ENCODE assay signal across 10 mouse cellular contexts in genomic region chr8:47286081-47286700, GRCm38 (mm10).
DNase-seq lines count a peak whose midpoint lies in the region; ATAC-seq lines count a peak whose summit lies in the region.
"Had no signal": no experiment of that assay in that cellular context is flagged by ENCODE, and none has a peak within 500 bp of the region (broad histone marks: within the 10 kb centered on the region; RNA-seq: fewer than 3 reads in every experiment).

No protein-coding gene starts in this region.

- H3K27ac ChIP-seq in kidney, embryonic 14.5 days (ENCODE audit: low read depth, low read length) = no peak overlapping the region
- peak overlapping the region; percentile 99 for H3K27ac ChIP-seq in forebrain, embryonic 10.5 days
- H3K27ac ChIP-seq in intestine, embryonic 15.5 days = no peak overlapping the region
- peak overlapping the region; percentile 99 for H3K27ac ChIP-seq in neural tube, embryonic 13.5 days (replicated peaks)

- no peaks in the 10 kb centered on the region for H3K36me3 ChIP-seq in kidney, embryonic 14.5 days (ENCODE audit: control insufficient read depth, insufficient read depth, low read length)
- peaks cover 17% of the 10 kb centered on the region for H3K36me3 ChIP-seq in forebrain, embryonic 10.5 days (replicated peaks)
- no peaks in the 10 kb centered on the region for H3K36me3 ChIP-seq in intestine, embryonic 15.5 days
- H3K36me3 ChIP-seq in neural tube, embryonic 13.5 days = no peaks in the 10 kb centered on the region

- H3K9me3 ChIP-seq in kidney, embryonic 14.5 days (ENCODE audit: control insufficient read depth, low read length) = no peaks in the 10 kb centered on the region
- H3K9me3 ChIP-seq in forebrain, embryonic 10.5 days = no peaks in the 10 kb centered on the region
- no peaks in the 10 kb centered on the region for H3K9me3 ChIP-seq in intestine, embryonic 15.5 days
- no peaks in the 10 kb centered on the region for H3K9me3 ChIP-seq in neural tube, embryonic 13.5 days

- peak overlapping the region; percentile 77; the same call in 1 of the 2 replicates for H3K4me3 ChIP-seq in kidney, embryonic 14.5 days (ENCODE audit: low read length)
- H3K4me3 ChIP-seq in forebrain, embryonic 10.5 days = peak overlapping the region; percentile 94
- H3K4me3 ChIP-seq in intestine, embryonic 15.5 days (replicated peaks) = peak overlapping the region; percentile 80; the same call in 1 of the 2 replicates
- peak overlapping the region; percentile 85 for H3K4me3 ChIP-seq in neural tube, embryonic 13.5 days

- DNase-seq in kidney, adult 8-10 months = no peak
- DNase-seq in forebrain, embryonic 10.5 days (ENCODE audit: extremely low spot score, low spot score) = no peak
- DNase-seq in embryo, embryonic 10.5 days (ENCODE audit: low spot score) = no peak
- no peak for DNase-seq in urinary bladder, postnatal 10 days (ENCODE audit: low spot score)
- DNase-seq in urinary bladder, postnatal 25 days (ENCODE audit: low spot score) = no peak
- DNase-seq: cerebellum, adult 11-12 months had no signal

- ATAC-seq in kidney, embryonic 14.5 days (ENCODE audit: low FRiP score, low TSS enrichment) = no peak
- no peak for ATAC-seq in intestine, embryonic 15.5 days
- ATAC-seq in neural tube, embryonic 13.5 days (ENCODE audit: low read depth) = no peak

- no peak overlapping the region for H3K9ac ChIP-seq in kidney, embryonic 14.5 days (ENCODE audit: low read depth, low read length)
- H3K9ac ChIP-seq in intestine, embryonic 15.5 days = no peak overlapping the region
- peak overlapping the region; percentile 100 for H3K9ac ChIP-seq in neural tube, embryonic 13.5 days

- peak overlapping the region; percentile 96 for H3K4me2 ChIP-seq in kidney, embryonic 14.5 days (replicated peaks; ENCODE audit: low read depth, low read length)
- H3K4me2 ChIP-seq in intestine, embryonic 15.5 days (replicated peaks) = peak overlapping the region; percentile 96
- H3K4me2 ChIP-seq in neural tube, embryonic 13.5 days = peak overlapping the region; percentile 83

- 89% methylated on average over 12 of the region's 12 CpGs for WGBS in kidney, embryonic 14.5 days
- WGBS in forebrain, embryonic 10.5 days = 66% methylated on average over 12 of the region's 12 CpGs
- WGBS in intestine, embryonic 15.5 days = 84% methylated on average over 12 of the region's 12 CpGs
- 53% methylated on average over 12 of the region's 12 CpGs for WGBS in neural tube, embryonic 13.5 days

- no peaks in the 10 kb centered on the region; the same call in 1 of the 2 replicates for H3K27me3 ChIP-seq in kidney, embryonic 14.5 days (ENCODE audit: control insufficient read depth, insufficient read depth, low read length)
- no peaks in the 10 kb centered on the region for H3K27me3 ChIP-seq in forebrain, embryonic 10.5 days (ENCODE audit: poor library complexity, severe bottlenecking)
- H3K27me3 ChIP-seq in intestine, embryonic 15.5 days (replicated peaks) = 0 out of 2 replicates have a peak, but pooled peaks cover 3% of the 10 kb centered on the region
- H3K27me3 ChIP-seq in neural tube, embryonic 13.5 days = no peaks in the 10 kb centered on the region
- H3K27me3 ChIP-seq: CH12.LX had no signal

- 0 out of 2 replicates have a peak, but pooled peaks cover 5% of the 10 kb centered on the region for H3K4me1 ChIP-seq in kidney, embryonic 14.5 days (ENCODE audit: control insufficient read depth, insufficient read depth, low read length)
- H3K4me1 ChIP-seq in forebrain, embryonic 10.5 days = peaks cover 81% of the 10 kb centered on the region
- 0 out of 2 replicates have a peak, but pooled peaks cover 8% of the 10 kb centered on the region for H3K4me1 ChIP-seq in intestine, embryonic 15.5 days (replicated peaks)
- H3K4me1 ChIP-seq in neural tube, embryonic 13.5 days (replicated peaks) = peaks cover 71% of the 10 kb centered on the region

Comparison
In these comparisons a context has a peak if more than half of its experiments do, and no peak if none do; other contexts are left out.
1. H3K27ac ChIP-seq: peak in forebrain, embryonic 10.5 days (single experiment) and neural tube, embryonic 13.5 days (single experiment); none in kidney, embryonic 14.5 days (single experiment) and intestine, embryonic 15.5 days (single experiment).
2. Peak in every context shown above with its lines, with median percentiles within 50 percentile points of each other: H3K4me2 ChIP-seq and H3K4me3 ChIP-seq.